Mouse (Mus musculus) c-Kit-positive CD71-positive TER-119-negative erythroid progenitor cells, embryonic 14.5 days (primary cell): ENCODE data around the gene Spdya.
A peak's percentile ranks its signal among the peaks of the same experiment; 100 is the strongest.
"Not testable (repeated sequence)": the region's sequence is repeated elsewhere in the genome, so short reads cannot be mapped to it uniquely, and the experiment has no call there.

Experiments
- DNase-seq: peaks from one replicate; pipeline ENCODE4 v3.0.0-alpha.2; 2013; ENCODE audit warnings: low read depth

Gene Spdya

DNA sequence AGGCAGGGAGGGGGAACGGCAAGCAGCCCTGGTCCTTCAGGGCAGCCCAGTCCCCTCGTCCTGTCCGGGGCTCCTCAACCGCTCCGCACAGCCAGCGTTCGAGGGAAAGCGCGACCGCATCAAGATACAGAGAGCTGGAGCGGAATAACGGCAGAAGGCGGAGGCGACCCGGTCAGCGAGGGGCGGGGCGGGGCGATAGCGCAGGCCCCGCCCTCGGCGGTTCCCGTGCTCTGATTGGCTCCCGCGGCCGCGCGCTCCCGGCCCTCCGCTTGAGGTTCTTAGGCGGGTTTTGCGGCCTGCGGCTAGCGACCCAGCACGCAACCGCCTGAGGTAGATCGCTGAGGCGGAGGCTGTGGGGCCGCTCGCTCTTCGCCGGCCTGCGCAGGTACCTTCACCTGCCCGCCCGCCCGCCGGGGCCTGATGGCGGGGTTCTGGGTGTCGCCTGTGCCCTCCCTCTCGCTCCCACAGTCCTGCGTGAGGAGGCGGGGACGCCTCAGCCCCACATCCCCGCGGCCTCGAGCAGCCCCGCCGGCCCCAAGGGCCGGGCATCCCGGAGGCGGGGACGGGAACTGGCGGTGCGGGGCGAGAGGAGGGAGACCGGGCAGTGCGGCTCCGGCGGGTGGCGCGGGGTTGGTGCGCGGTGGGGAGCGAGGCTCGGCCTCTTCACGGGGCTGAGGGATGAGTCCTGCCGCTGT, at the start of gene Spdya:
Gene Spdya, plus strand, starts transcription at position 305 of the 695 bp plus-strand sequence.
- peak; percentile 76 for DNase-seq

- DNase-seq = no peak
These were observed 45.0 kb upstream of the Spdya start for GRCm38 (mm10) chr17:71506832-71507231.

DNA sequence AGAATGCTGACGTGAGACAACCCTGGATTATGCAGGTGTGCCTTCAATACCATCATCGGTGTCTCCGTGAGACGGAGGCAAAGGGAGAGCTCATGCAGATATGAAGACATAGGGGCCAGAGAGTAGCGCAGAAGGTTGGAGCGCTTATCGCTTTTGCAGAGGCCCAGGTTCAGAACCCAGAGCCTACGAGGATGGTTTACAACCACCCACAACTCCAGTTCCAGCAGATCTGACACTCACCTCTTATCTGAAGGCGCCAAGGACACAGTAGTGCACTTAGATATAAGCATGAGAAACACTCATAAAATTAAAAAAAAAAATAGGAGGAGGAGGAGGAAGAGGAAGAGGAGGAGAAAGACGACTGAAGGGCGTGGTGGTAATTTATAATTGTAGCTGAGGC, 41.6 kb upstream of the Spdya start:
- DNase-seq = peak; percentile 25

DNA sequence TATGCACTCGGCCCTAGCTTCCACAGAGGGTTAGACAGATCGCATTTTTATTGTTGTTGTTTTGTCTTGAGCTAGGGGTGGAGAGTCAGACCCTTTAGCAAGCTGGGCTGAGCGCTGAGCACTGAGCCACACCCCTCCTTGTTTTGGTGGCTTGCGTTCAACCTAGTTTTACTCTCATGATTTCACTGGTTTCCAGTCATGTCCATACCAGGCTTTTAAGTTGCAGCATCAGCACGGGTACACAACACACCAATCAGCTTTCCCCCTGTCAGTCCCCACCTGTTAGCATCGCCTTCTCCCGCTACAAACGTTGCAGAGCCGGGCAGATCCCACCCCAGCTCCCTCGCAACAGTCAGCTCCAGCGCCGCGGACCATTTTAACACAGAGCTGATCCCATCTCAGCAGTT, 25.6 kb upstream of the Spdya start:
- DNase-seq = peak; percentile 37

- peak; percentile 76 for DNase-seq
These were observed 24.9 kb upstream of the Spdya start, which contains the start of gene Ndc80 for GRCm38 (mm10) chr17:71526711-71527564. TSS of gene Ndc80 (minus strand) at chr17:71526857.

- no peak for DNase-seq
These were observed 23.8 kb upstream of the Spdya start for GRCm38 (mm10) chr17:71528042-71528441.

- DNase-seq = not testable (repeated sequence)
These were observed 16.3 kb upstream of the Spdya start for GRCm38 (mm10) chr17:71535595-71535994.

GRCm38 (mm10) chr17:71537164-71537563, 14.7 kb upstream of the Spdya start:
- no peak for DNase-seq

- no peak for DNase-seq
These were observed 3.3 kb upstream of the Spdya start for GRCm38 (mm10) chr17:71548586-71548985.

DNA sequence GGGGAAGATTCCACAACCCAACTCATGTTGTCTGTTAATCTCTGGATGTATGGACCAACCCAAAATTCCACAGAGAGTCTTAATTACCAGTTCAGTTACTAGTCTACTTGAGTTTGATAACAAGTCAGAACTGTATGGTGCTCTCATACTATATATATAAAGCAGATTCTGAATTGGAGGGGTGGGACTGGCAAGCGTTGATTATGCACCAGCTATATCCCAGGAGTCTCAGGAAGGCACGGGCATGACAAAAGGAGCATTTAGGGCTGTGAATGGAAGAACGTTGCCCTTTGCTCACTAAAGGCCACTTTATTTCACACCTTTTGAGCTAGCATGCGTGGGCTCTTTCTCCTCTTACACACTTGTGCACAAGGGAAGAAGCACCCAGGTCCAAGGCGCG, 511 bp upstream of the Spdya start:
- no peak for DNase-seq

DNA sequence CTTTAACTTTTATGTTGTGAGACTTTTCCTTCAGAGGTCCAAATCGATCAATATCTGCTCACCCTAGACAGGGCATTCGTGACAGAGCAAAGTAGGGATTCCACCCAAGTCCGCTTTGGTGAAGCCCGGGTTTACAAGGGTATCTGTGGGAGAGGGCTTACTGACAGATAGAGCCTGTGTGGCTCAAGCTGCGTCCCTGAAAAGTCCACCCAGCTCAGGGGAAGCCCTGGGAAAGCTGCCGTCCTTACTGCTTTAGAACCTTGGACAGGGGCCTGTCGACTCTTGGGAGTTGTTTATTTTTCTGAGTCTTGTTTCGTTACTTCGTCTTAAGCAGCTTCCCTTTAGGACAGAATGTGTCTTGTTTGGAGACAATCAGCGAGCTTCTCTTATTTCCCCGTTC, 1.0 kb downstream of the Spdya start:
- DNase-seq = no peak

DNA sequence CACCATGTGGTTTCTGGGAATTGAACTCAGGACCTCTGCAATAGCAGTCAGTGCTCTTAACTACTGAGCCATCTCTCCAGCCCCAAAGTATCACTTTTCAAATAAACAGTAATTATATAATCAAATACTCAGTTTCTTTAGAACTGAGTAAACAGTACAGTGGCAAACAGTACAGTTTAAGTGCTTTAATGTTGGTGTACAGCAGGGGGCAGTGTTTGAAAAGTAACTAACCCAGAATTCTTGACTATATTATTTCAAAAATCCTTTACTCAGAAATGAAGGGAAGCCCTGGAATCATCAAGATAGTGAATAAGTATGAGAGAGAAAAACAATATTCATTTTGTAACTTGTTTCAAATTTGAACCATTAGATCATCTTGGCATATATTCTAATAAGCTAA, 9.8 kb downstream of the Spdya start:
- DNase-seq = peak; percentile 34

DNA sequence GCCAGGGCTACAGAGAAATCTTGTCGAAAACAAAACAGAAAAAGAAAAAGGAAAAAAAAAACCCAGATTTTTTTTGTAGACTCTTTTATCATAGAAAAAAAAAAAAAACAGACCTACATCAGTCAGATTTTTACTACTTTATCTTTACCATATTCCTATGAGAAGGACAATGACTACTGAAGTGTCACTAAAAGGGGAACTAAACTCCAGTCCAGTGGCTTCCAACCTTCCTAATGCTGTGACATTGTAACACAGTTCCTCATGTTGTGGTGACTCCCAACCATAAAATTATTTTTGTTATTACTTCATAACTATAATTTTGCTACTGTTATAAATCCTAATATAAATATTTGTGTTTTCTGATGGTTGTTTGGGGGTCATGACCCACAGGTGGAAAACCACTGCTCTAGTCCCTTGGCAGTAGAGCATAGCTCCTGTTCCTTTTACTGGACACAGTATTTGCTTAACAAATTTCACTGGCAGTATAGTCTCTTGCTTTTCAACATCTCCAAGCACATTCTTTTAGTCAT, 27.4 kb downstream of the Spdya start:
- DNase-seq = no peak

DNA sequence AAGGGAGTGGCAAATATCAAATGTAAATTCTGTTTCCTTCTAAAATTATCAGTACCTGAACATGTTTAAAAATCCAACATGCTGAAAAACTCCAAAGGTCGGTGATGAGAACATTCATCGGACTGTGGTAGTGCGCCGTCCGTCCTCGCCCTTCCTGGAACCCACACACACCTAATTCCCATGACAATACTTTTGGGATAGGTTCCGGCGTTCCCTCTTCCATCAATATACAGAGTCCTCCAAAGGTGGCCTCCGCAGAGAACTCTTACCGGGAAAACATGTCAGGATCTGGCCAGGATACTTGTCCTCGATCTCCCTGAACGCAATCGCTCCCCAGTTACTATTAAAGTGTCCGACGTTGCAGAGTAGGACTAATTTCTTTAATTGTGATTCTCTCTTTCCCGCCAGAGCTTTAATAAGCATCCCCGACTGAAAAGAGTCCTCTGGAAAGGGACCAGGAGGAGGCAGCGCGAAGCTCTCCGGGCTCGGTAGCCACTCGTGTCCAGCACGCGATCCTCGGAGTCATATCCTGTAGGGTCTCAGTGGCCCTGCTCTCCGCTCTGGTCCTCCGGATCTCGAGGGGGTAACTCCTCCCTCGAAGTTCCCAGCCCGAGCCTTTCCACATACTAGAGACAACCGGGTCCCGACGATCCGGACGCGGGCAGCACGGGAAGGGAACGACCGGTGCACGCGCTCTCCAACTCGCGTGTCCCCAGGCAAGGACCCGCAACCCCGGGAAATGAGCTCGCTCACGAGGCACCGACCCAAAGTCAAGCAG, 46.2 kb downstream of the Spdya start:
- no peak for DNase-seq

- peak; percentile 93 for DNase-seq
These were observed 47.0 kb downstream of the Spdya start for GRCm38 (mm10) chr17:71598659-71599554.

- DNase-seq = peak; percentile 95
These were observed 63.9 kb downstream of the Spdya start, which contains the start of gene Wdr43 for GRCm38 (mm10) chr17:71615638-71616318. TSS of gene Wdr43 (plus strand) at chr17:71615895.

DNA sequence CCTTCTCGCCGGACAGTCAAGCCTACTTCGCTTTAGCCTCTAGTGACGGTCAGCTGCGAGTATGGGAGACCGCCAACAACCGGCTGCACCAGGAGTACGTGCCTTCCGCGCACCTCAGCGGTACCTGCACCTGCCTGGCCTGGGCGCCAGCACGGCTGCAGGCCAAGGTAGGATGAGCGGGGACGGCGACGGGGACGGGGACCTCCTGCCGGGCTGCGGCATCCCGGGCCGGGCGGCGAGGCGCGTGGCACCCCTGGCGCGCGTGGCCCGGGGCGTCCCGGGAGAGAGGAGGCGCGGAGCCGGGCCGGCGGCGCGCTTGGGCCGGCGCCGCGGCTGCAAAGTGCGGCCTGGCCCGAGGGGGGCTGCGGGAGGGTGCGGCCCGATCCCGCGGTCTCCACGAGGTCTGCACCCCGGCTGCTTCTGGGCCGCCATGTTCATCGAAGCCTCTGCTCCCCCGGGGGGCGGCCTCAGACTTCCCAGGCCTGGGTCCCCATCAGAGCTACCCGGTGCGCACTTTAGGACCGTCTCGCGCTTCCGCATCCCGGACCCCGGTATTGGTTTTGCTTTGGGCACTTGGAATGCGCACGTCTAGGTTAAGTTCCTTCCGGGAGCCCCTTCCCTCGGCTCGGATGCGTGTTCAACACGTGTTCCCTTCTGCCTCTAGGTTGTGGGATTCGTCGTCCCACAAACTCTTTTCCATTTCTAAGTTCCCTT, 64.6 kb downstream of the Spdya start:
- DNase-seq = no peak

DNA sequence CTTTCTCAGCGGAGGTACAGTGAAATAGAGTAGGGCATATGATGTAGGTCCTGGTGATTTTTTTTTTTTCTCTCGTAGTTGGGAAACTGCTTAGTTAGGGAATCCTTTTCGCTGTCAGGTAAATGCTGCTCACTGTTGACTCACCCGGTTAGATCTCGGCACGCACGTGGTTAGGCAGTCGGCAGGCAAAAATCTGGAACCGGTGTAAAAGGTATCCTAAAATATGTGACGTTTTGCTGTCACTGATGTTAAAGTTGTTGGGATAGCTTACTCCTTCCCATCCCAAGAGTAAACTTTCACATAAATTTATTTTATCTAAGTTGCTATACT, 65.1 kb downstream of the Spdya start:
- DNase-seq = peak; percentile 33

DNA sequence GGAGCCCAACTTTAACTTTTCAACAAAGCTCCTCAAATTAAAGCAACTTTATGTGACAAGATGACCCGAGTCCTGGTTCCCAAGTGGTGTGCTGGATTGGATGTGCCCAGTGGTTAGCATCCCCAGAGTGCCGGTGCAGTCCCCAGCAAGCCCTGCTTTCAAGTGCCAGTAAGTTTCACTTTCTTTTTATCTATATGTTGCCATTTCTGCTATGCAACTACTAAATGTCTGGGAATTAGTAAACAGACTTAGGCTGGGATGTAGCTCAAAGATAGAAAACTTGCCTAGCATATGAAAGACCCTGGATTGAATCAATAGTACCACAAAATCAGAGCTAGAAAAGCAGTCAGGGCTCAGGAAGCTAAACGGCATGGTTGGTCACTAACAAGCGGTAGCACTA, 66.1 kb downstream of the Spdya start:
- no peak for DNase-seq

DNA sequence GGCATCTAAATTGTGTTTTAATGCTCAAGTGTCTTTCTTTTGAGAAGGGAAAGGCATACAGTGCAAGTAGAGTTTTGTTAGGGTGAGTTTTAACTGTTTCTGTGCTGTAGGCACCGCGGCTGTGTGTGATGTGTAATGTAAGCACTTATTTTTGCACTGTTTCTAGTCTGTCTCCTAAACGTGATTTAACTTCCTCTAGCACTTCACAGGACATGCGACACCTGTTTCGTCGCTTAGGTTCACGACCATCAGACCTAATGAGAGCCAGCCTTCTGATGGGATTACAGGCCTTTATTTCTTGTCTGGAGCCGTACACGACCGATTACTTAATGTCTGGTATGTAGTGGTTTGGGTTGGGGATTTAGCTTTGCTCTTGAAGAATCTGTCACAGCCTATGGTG, 79.9 kb downstream of the Spdya start:
- DNase-seq = no peak
